Mouse (Mus musculus) CH12.LX (cell line): ENCODE data around the gene Ncdn. TPM values are rescaled to one million over a fixed set of nuclear protein-coding genes. Genes with fewer than 3 reads are reported as not detected.

ENCODE experiments used
- DNase-seq: peaks from one replicate; pipeline ENCODE4 v3.0.0-alpha.2; 2013; ENCODE audit errors: extremely low read depth
- H3K27ac ChIP-seq: 2 replicates; pipeline ENCODE4 v1.5.1; 2012; ENCODE audit warnings: low read depth, mild to moderate bottlenecking, control low read depth, moderate library complexity; ENCODE audit not compliant: insufficient read depth
- H3K27me3 ChIP-seq: replicated peaks from 2 replicates; pipeline ENCODE3; 2012; ENCODE audit warnings: inconsistent platforms
- H3K36me3 ChIP-seq, 2 experiments: replicated peaks in 1 of 2; 2 replicates each; pipeline versions ENCODE3 to v1.6.1; 2012; ENCODE audit warnings: inconsistent platforms in 1 of 2, low read length in 1 of 2, mild to moderate bottlenecking in 1 of 2, mixed read lengths in 1 of 2, moderate library complexity in 1 of 2; ENCODE audit not compliant: control insufficient read depth in 1 of 2, insufficient read depth in 1 of 2
- H3K4me1 ChIP-seq, 2 experiments: 2 replicates each; pipeline ENCODE4 v1.6.1; 2012; ENCODE audit warnings: inconsistent platforms in 1 of 2, moderate library complexity in 1 of 2; ENCODE audit not compliant: insufficient read depth in 2 of 2, control insufficient read depth in 1 of 2
- H3K4me2 ChIP-seq: 2 replicates; pipeline ENCODE4 v1.6.1; 2012; ENCODE audit warnings: low read depth, mild to moderate bottlenecking, control low read depth; ENCODE audit not compliant: poor library complexity, insufficient read depth, severe bottlenecking
- H3K4me3 ChIP-seq, 3 experiments: fragments of 150-350 bp in 1 of 3; sonication (generic) in 1 of 3; replicated peaks in 1 of 3; 2 replicates each; pipeline versions ENCODE3 to v1.5.1; 2011 to 2012; ENCODE audit warnings: low read depth in 2 of 3, low read length in 2 of 3, mild to moderate bottlenecking in 2 of 3, moderate library complexity in 2 of 3, control low read depth in 1 of 3, improper control_type of control experiment in 1 of 3, inconsistent platforms in 1 of 3, mixed read lengths in 1 of 3; ENCODE audit not compliant: poor library complexity in 1 of 3
- H3K79me2 ChIP-seq: replicated peaks from 2 replicates; pipeline ENCODE4 v1.6.1; 2012; ENCODE audit warnings: mild to moderate bottlenecking, moderate library complexity; ENCODE audit not compliant: control insufficient read depth, poor library complexity, insufficient read depth, severe bottlenecking; ENCODE audit errors: extremely low read depth
- H3K9ac ChIP-seq: 2 replicates; pipeline ENCODE4 v1.6.1; 2012; ENCODE audit warnings: low read depth, mild to moderate bottlenecking, control low read depth, moderate library complexity; ENCODE audit not compliant: insufficient read depth
- H3K9me3 ChIP-seq: replicated peaks from 2 replicates; pipeline ENCODE3; 2012; ENCODE audit warnings: low read length, inconsistent platforms, mixed read lengths
- BHLHE40 ChIP-seq: IDR thresholded peaks from 2 replicates; pipeline ENCODE4 v1.6.1; 2011; ENCODE audit warnings: mild to moderate bottlenecking, low read depth, low read length, improper control_type of control experiment
- E2F4 ChIP-seq: IDR thresholded peaks from 2 replicates; pipeline ENCODE4 v1.6.1; 2011; ENCODE audit warnings: low read depth, low read length, improper control_type of control experiment; ENCODE audit not compliant: insufficient replicate concordance
- ELF1 ChIP-seq: IDR thresholded peaks from 2 replicates; pipeline ENCODE4 v1.6.1; 2014; ENCODE audit warnings: low read depth, mild to moderate bottlenecking, inconsistent platforms, low read length, improper control_type of control experiment
- EP300 ChIP-seq: IDR thresholded peaks from 2 replicates; pipeline ENCODE4 v1.6.1; 2011; ENCODE audit warnings: low read length, improper control_type of control experiment
- ETS1 ChIP-seq: conservative IDR thresholded peaks from 2 replicates; pipeline ENCODE4 v1.6.1; 2012; ENCODE audit warnings: low read depth, mild to moderate bottlenecking, inconsistent platforms, low read length, improper control_type of control experiment, moderate library complexity
- GABPA ChIP-seq: IDR thresholded peaks from 2 replicates; pipeline ENCODE4 v1.6.1; 2012; ENCODE audit warnings: low read depth, low read length, improper control_type of control experiment, inconsistent platforms; ENCODE audit not compliant: insufficient replicate concordance
- JUN ChIP-seq: IDR thresholded peaks from 2 replicates; pipeline ENCODE4 v1.6.1; 2011; ENCODE audit warnings: low read depth, mild to moderate bottlenecking, low read length, improper control_type of control experiment, moderate library complexity; ENCODE audit not compliant: insufficient read depth
- JUND ChIP-seq: conservative IDR thresholded peaks from 2 replicates; pipeline ENCODE4 v1.6.1; 2011; ENCODE audit warnings: low read depth, low read length, improper control_type of control experiment
- MAFK ChIP-seq: IDR thresholded peaks from 2 replicates; pipeline ENCODE4 v1.6.1; 2011; ENCODE audit warnings: low read length, improper control_type of control experiment; ENCODE audit not compliant: insufficient replicate concordance
- MAX ChIP-seq: IDR thresholded peaks from 2 replicates; pipeline ENCODE4 v1.6.1; 2011; ENCODE audit warnings: low read length, improper control_type of control experiment
- MAZ ChIP-seq: IDR thresholded peaks from 2 replicates; pipeline ENCODE4 v1.6.1; 2012; ENCODE audit warnings: low read depth, mild to moderate bottlenecking, inconsistent platforms, low read length, improper control_type of control experiment, moderate library complexity
- NELFE ChIP-seq: IDR thresholded peaks from 2 replicates; pipeline ENCODE4 v1.6.1; 2011; ENCODE audit warnings: low read depth, low read length, improper control_type of control experiment
- NRF1 ChIP-seq: IDR thresholded peaks from 2 replicates; pipeline ENCODE4 v1.6.1; 2014; ENCODE audit warnings: low read depth, mild to moderate bottlenecking, inconsistent platforms, low read length, improper control_type of control experiment, moderate library complexity
- PAX5 ChIP-seq: IDR thresholded peaks from 2 replicates; pipeline ENCODE4 v1.6.1; 2012; ENCODE audit warnings: low read length, inconsistent platforms, mixed read lengths
- RAD21 ChIP-seq: IDR thresholded peaks from 2 replicates; pipeline ENCODE4 v1.6.1; 2011; ENCODE audit warnings: low read depth, mild to moderate bottlenecking, low read length, improper control_type of control experiment, moderate library complexity
- RCOR1 ChIP-seq: conservative IDR thresholded peaks from 2 replicates; pipeline ENCODE4 v1.6.1; 2012; ENCODE audit warnings: low read depth, mild to moderate bottlenecking, inconsistent platforms, low read length, improper control_type of control experiment
- SIN3A ChIP-seq: IDR thresholded peaks from 2 replicates; pipeline ENCODE4 v1.6.1; 2012; ENCODE audit warnings: low read length, improper control_type of control experiment, inconsistent platforms
- USF2 ChIP-seq: conservative IDR thresholded peaks from 2 replicates; pipeline ENCODE4 v1.6.1; 2011; ENCODE audit warnings: low read depth, low read length, improper control_type of control experiment
- ZNF384 ChIP-seq: IDR thresholded peaks from 2 replicates; pipeline ENCODE4 v1.6.1; 2012; ENCODE audit warnings: low read depth, low read length, improper control_type of control experiment, inconsistent platforms
- dilution Hi-C: fragments of 300-500 bp; cut with MboI; formaldehyde crosslinking; loops from 2 replicates; pipeline ENCODE4 v1.14.3; 2020; ENCODE audit warnings: low sequenced_read_pairs; ENCODE audit not compliant: extremely low pct_unique_long_range_greater_than_20kb, extremely low pct_ligation_motif_present
- in situ Hi-C: fragments of 300-500 bp; cut with MboI; formaldehyde crosslinking; loops from 3 replicates; pipeline ENCODE4 v1.14.3; 2019; ENCODE audit warnings: low sequenced_read_pairs, low pct_ligation_motif_present, low pct_unique_long_range_greater_than_20kb, mixed read lengths
- polyA plus RNA-seq: library from polyadenylated mRNA; unstranded; fragments of >175 nt; gene quantifications from 2 replicates; pipeline ENCODE4 v1.2.1, GENCODE M21; 2012; ENCODE audit warnings: low read depth; ENCODE audit not compliant: insufficient read length
- total RNA-seq, 2 experiments: library from RNA; depleted of rRNA; stranded (reverse); fragments of 300-350 nt in 1 of 2; fragments of >200 nt in 1 of 2; gene quantifications; 2 replicates each; pipeline ENCODE4 v1.2.3; 2012 to 2014

Gene Ncdn
- total and polyA plus RNA-seq, 3 experiments = 18.7 to 41.2 (median 30.6) TPM

DNA sequence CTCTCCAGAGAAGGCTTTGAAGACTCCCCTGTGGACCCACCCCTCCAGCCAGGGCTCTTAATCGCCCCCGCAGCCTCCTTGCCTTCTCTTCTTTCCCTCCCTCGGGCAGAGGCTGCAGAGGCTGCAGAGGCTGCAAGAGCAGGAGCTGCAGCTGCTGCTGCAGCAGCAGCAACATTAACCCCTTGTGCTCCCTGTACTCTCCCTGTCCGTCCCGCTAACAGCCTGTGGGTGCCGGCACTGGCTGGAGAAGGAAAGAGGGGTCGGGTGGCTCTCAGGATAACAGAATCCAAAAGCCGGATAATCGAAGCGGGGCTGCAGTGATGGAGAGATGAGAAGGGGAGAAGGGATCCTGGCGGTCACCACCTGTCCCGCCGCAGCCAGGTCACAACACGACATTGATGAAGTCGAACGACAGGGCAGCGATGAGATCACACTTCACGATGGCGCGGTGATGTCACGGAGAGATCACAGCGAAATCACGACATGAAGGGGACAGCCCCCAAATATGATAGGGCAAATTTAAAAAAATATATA, 563 bp downstream of the Ncdn start:
- no peak overlapping the region for H3K27ac ChIP-seq
- dilution Hi-C loops = no loop called here
- in situ Hi-C loops = no loop called here

DNA sequence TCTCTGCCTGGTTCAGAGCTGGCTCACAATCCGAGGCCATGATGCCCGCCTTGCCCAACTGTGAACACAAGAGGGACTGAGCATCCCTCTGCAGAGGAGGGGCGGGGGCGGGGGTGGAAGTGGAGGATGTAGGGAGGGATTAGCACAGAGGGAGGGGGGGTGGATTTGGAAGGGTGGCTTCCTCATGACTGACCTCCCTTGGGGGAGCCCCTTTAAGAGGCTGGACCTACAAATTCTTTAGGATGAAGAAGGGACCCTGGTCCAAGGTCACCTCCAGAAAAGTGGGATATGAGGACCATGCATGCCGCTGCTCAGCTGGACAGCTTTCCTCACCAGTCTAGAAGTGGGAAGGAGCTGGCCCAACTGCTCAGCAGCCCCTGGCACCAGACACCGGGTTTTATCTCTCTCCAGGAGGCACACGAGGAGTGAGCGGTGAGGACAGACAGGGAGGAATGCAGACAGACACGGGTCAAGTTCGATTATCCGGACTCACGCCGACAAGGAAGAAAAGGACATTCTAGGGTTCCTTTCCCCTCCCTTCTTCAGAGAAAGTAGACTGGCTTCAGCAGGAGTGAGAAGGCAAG, 1.1 kb downstream of the Ncdn start:
- Histone ChIP-seq H3K79me2 (peaks cover 17% of the 10 kb centered on the region), H3K9ac (peak overlapping the region; percentile 72), H3K9me3 (no peaks in the 10 kb centered on the region), H3K4me2 (peak overlapping the region; percentile 52), H3K4me3 (peak overlapping the region; percentile 79 to 87 (median 83)), H3K27ac (no peak overlapping the region), H3K4me1 (peaks cover 11 to 51% of the 10 kb centered on the region in 2 experiments), H3K36me3 (peaks cover 29 to 49% of the 10 kb centered on the region in 2 experiments), H3K27me3 (no peaks in the 10 kb centered on the region)
- TF ChIP-seq NELFE = no peak
- TF ChIP-seq PAX5 = no peak
- no peak for TF ChIP-seq ZNF384
- TF ChIP-seq RAD21 = no peak
- TF ChIP-seq MAZ = no peak
- no peak for TF ChIP-seq E2F4
- TF ChIP-seq ELF1 = no peak
- no peak for TF ChIP-seq GABPA
- no peak for TF ChIP-seq ETS1
- TF ChIP-seq RCOR1 = no peak
- TF ChIP-seq SIN3A = no peak
- TF ChIP-seq JUN = no peak
- TF ChIP-seq BHLHE40 = no peak
- TF ChIP-seq MAX = no peak
- TF ChIP-seq JUND = no peak
- TF ChIP-seq EP300 = no peak
- dilution Hi-C loops (no loop called here), in situ Hi-C loops (no loop called here)
- DNase-seq = no peak

More for the DNA sequence above, 563 bp downstream of the Ncdn start:
- no peaks in the 10 kb centered on the region for H3K27me3 ChIP-seq
- peaks cover 11 to 51% of the 10 kb centered on the region in 2 experiments for H3K4me1 ChIP-seq
- peaks cover 17% of the 10 kb centered on the region for H3K79me2 ChIP-seq
- peak overlapping the region; percentile 79 to 87 (median 83) for H3K4me3 ChIP-seq
- H3K9ac ChIP-seq = peak overlapping the region; percentile 72
- H3K4me2 ChIP-seq = peak overlapping the region; percentile 52
- no peaks in the 10 kb centered on the region for H3K9me3 ChIP-seq
- no peak for TF ChIP-seq NRF1
- TF ChIP-seq MAFK = no peak
- 0 out of 2 replicates have a peak, but pooled peaks have one; percentile 20 for TF ChIP-seq JUND
- TF ChIP-seq USF2 = no peak
- peaks cover 28 to 48% of the 10 kb centered on the region in 2 experiments for H3K36me3 ChIP-seq
- peak; percentile 61 for DNase-seq
